ENCODE assay signal across 7 mouse cellular contexts in the genomic region with DNA sequence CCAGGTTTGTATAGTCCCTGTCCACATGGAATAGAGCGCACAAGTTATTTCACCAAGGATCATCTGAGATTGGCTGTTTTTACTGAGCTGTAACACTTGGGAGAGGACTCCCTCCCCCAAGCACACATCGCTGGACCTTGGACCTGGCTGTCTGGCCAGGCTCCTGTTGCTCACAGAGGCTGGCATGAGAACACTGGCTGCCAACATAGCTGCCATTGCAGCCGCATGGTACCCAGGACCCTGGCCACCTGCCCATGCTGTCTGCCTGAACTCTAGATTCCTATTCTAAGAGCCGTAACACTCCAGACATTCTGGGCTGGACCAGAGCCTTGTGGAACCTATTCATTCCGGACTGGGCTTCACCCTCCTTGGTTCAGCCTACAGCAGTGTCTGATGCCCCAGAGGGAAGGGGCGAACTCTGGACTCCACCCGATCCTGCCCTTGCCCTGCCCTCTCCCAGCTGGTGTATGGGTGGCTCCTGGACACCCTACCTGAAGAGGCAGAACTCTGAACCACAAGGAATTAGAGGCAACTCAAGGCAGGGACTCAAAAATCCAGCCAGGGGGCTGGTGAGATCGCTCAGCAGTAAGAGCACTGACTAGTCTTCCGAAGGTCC. TPM values are rescaled to one million over a fixed set of nuclear protein-coding genes. Genes with fewer than 3 reads are reported as not detected.
DNase-seq lines count a peak whose midpoint lies in the region; ATAC-seq and TF ChIP-seq lines count a peak whose summit lies in the region.

No protein-coding gene starts in this region.

- WGBS in midbrain, postnatal 0 days, result 83% methylated on average over 9 of the region's 9 CpGs
- 92% methylated on average over 9 of the region's 9 CpGs for WGBS in midbrain, embryonic 14.5 days

- no peak overlapping the region for H3K27ac ChIP-seq in midbrain, postnatal 0 days (ENCODE audit: low read depth, low read length)
- no peak overlapping the region for H3K27ac ChIP-seq in midbrain, embryonic 14.5 days (replicated peaks; ENCODE audit: low read depth, low read length)

- no peak overlapping the region for H3K4me3 ChIP-seq in midbrain, postnatal 0 days (ENCODE audit: low read depth, low read length)
- H3K4me3 ChIP-seq in midbrain, embryonic 14.5 days (replicated peaks; ENCODE audit: low read depth, low read length), result no peak overlapping the region

- no peak for TF ChIP-seq CTCF in midbrain, postnatal 0 days (IDR thresholded peaks at IDR 0.05)

- ATAC-seq in midbrain, postnatal 0 days (ENCODE audit: low FRiP score), result peak; percentile 36; the same call in 1 of the 2 replicates
- no peak for ATAC-seq in midbrain, embryonic 14.5 days (ENCODE audit: low FRiP score, low TSS enrichment)

- no peak overlapping the region for H3K4me2 ChIP-seq in midbrain, postnatal 0 days (ENCODE audit: low read depth, low read length, poor library complexity, severe bottlenecking)
- no peak overlapping the region for H3K4me2 ChIP-seq in midbrain, embryonic 14.5 days (ENCODE audit: low read length)

- H3K9me3 ChIP-seq in midbrain, postnatal 0 days (ENCODE audit: low read length), result no peaks in the 10 kb centered on the region
- no peaks in the 10 kb centered on the region for H3K9me3 ChIP-seq in midbrain, embryonic 14.5 days (ENCODE audit: control insufficient read depth, low read length)

- H3K27me3 ChIP-seq in midbrain, postnatal 0 days (ENCODE audit: insufficient read depth, low read length), result no peaks in the 10 kb centered on the region
- no peaks in the 10 kb centered on the region for H3K27me3 ChIP-seq in midbrain, embryonic 14.5 days (ENCODE audit: control insufficient read depth, insufficient read depth, low read length)

- peak; percentile 72 for DNase-seq in midbrain, postnatal 0 days (ENCODE audit: low spot score)
- DNase-seq in midbrain, embryonic 14.5 days, result no peak
- peak; percentile 38 for DNase-seq in heart, adult 8-10 months (ENCODE audit: low spot score)
- peak; percentile 96 for DNase-seq in kidney, adult 9 months
- DNase-seq in ovary, postnatal 36 days (ENCODE audit: low spot score), result no peak
- no peak for DNase-seq in ovary, postnatal 10 days (ENCODE audit: low spot score)
- DNase-seq in right cerebral cortex, postnatal 14 days, result no peak

- no peaks in the 10 kb centered on the region for H3K36me3 ChIP-seq in midbrain, postnatal 0 days (ENCODE audit: insufficient read depth, low read length)
- H3K36me3 ChIP-seq in midbrain, embryonic 14.5 days (ENCODE audit: control insufficient read depth, insufficient read depth, low read length), result no peaks in the 10 kb centered on the region

- peaks cover 19% of the 10 kb centered on the region for H3K4me1 ChIP-seq in midbrain, postnatal 0 days (ENCODE audit: insufficient read depth, low read length)
- H3K4me1 ChIP-seq in midbrain, embryonic 14.5 days (ENCODE audit: control insufficient read depth, insufficient read depth, low read length), result peaks cover 24% of the 10 kb centered on the region

- no peak overlapping the region for H3K9ac ChIP-seq in midbrain, postnatal 0 days (replicated peaks; ENCODE audit: low read length, poor library complexity, severe bottlenecking)
- H3K9ac ChIP-seq in midbrain, embryonic 14.5 days (replicated peaks; ENCODE audit: low read length), result no peak overlapping the region

RNA-seq across cellular contexts. Expression of gene Alox5ap, which starts 58.5 kb away (rescaled TPM):
- 2.5 and 8.5 TPM in 2 replicates for total RNA-seq in midbrain, postnatal 0 days (2014; rRNA removed)
- 10.5 and 10.6 TPM in 2 replicates for polyA plus RNA-seq in midbrain, postnatal 0 days (2015; fragmentation: Nextera tagmentation; extraction: Ambion mirVana)
- polyA plus RNA-seq in midbrain, embryonic 14.5 days (2014; fragmentation: Nextera tagmentation; extraction: Ambion mirVana), result 10.9 and 12.2 TPM in 2 replicates
- 10 to 100 TPM in 3 of 4 experiments, 1 to 10 TPM in 1; 7.2 to 27.9 (median 12.8) TPM for total RNA-seq in heart, adult 8-10 months (2022)

Comparison
In these comparisons a context has a peak if more than half of its experiments do, and no peak if none do; other contexts are left out.
1. DNase-seq: peak in midbrain, postnatal 0 days (single experiment), heart, adult 8-10 months (single experiment) and kidney, adult 9 months (single experiment); none in midbrain, embryonic 14.5 days (single experiment), ovary, postnatal 36 days (single experiment), ovary, postnatal 10 days (single experiment) and right cerebral cortex, postnatal 14 days (single experiment).